Mouse (Mus musculus) ovary, adult 10 weeks (tissue): Measurements from ENCODE around the gene Vmn1r184. TPM values are rescaled to one million over a fixed set of nuclear protein-coding genes. Genes with fewer than 3 reads are reported as not detected.

Experiments
- polyA plus RNA-seq: library from polyadenylated mRNA; stranded (reverse); fragments of 350-450 nt; fragmentation: Illumina TruSeq; extraction: RNeasy Lipid Tissue Mini Kit (QIAGEN cat#74804); gene quantifications from one replicate; pipeline ENCODE4 v1.2.3, GENCODE M21; 2014

Vmn1r184 gene
- not detected for polyA plus RNA-seq

DNA sequence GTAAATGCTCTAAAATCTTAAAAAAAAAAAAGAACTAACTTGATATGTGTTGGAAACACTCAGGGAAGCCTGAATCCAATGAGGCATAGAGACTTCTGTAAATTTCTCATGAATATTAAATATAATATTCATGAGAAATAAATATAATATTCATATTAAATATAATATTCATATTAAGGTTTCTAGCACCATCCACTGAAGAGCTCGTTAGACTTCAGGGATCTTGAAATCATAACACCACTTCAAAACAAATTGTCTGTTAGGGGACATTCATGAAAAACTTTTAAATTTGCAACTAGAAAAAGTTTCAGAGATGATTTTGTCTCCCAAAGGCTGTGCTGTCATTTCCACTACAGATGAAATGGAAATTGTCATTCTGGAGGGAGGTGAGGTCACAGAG, at the start of gene Vmn1r184:
Gene Vmn1r184, plus strand, starts transcription at position 301 of the 400 bp plus-strand sequence.

GRCm38 (mm10) chr7:26306926-26307325, 46.8 kb downstream of the Vmn1r184 start, which contains the start of gene Cyp2a4:
TSS of gene Cyp2a4 (plus strand) at chr7:26307169.

Other genes with a start within 250 kb of the Vmn1r184 start
- not detected for gene Cyp2b13, start 198.8 kb upstream of the Vmn1r184 start, polyA plus RNA-seq
- not detected for gene Cyp2b9, start 86.9 kb upstream of the Vmn1r184 start, polyA plus RNA-seq
- not detected for gene Cyp2a4, start 46.8 kb downstream of the Vmn1r184 start, polyA plus RNA-seq
- 26.9 TPM for gene Nlrp9c, start 143.4 kb downstream of the Vmn1r184 start, polyA plus RNA-seq
- gene Nlrp4a, start 174.8 kb downstream of the Vmn1r184 start, polyA plus RNA-seq = 37.6 TPM